Mouse (Mus musculus) forebrain, embryonic 14.5 days (tissue): ENCODE measurements around the gene Gm28305. TPM values are rescaled to one million over a fixed set of nuclear protein-coding genes. Genes with fewer than 3 reads are reported as not detected.

ENCODE experiments used
- ATAC-seq: fragments of 200-750 bp; cut with Nextera tagmentation; 2 replicates; pipeline ENCODE4 v1.8.0; 2017; ENCODE audit warnings: mild to moderate bottlenecking, moderate library complexity
- DNase-seq: peaks from one replicate; pipeline ENCODE4 v3.0.0-alpha.2; 2015; ENCODE audit warnings: low spot score
- H3K27ac ChIP-seq: fragments of 300-500 bp; sonication (generic); 2 replicates; pipeline ENCODE4 v1.5.1; 2014; ENCODE audit warnings: low read depth, mild to moderate bottlenecking, control low read depth, low read length, moderate library complexity
- H3K27me3 ChIP-seq: fragments of 300-500 bp; sonication (generic); replicated peaks from 2 replicates; pipeline ENCODE4 v1.6.1; 2014; ENCODE audit warnings: low read length, control low read depth, mixed read lengths; ENCODE audit not compliant: control insufficient read depth, insufficient read depth
- H3K36me3 ChIP-seq: fragments of 300-500 bp; sonication (generic); 2 replicates; pipeline ENCODE4 v1.6.1; 2014; ENCODE audit warnings: low read length, control low read depth; ENCODE audit not compliant: control insufficient read depth, insufficient read depth
- H3K4me1 ChIP-seq: fragments of 300-500 bp; sonication (generic); 2 replicates; pipeline ENCODE4 v1.6.1; 2014; ENCODE audit warnings: antibody characterized with exemption, low read length, control low read depth; ENCODE audit not compliant: control insufficient read depth, insufficient read depth
- H3K4me2 ChIP-seq: fragments of 300-500 bp; sonication (generic); 2 replicates; pipeline ENCODE4 v1.6.1; 2014; ENCODE audit warnings: mild to moderate bottlenecking, control low read depth, low read length
- H3K4me3 ChIP-seq: fragments of 300-500 bp; sonication (generic); 2 replicates; pipeline ENCODE4 v1.5.1; 2014; ENCODE audit warnings: low read depth, low read length, control low read depth
- H3K9ac ChIP-seq: fragments of 300-500 bp; sonication (generic); 2 replicates; pipeline ENCODE4 v1.6.1; 2014; ENCODE audit warnings: mild to moderate bottlenecking, low read length, control low read depth, moderate library complexity
- H3K9me3 ChIP-seq: fragments of 300-500 bp; sonication (generic); replicated peaks from 2 replicates; pipeline ENCODE4 v1.6.1; 2016; ENCODE audit warnings: low read length, control low read depth, mixed read lengths; ENCODE audit not compliant: control insufficient read depth
- WGBS: fragments of 180-500 bp; shearing (Covaris S2); extraction: QIAGEN DNeasy Blood & Tissue Kit; methylation state at CpG from one replicate; pipeline ENCODE4 v1.1.7; 2014; 5-methylcytosine and 5-hydroxymethylcytosine counted together
- polyA plus RNA-seq: library from polyadenylated mRNA; unstranded; fragments of >200 nt; fragmentation: Nextera tagmentation; extraction: Ambion mirVana; gene quantifications from 2 replicates; pipeline ENCODE4 v1.2.1, GENCODE M21; 2014

Gene Gm28305
- polyA plus RNA-seq, 1 experiment from 2014 or later = not detected

- H3K27ac ChIP-seq = no peak overlapping the region
- H3K4me1 ChIP-seq = no peaks in the 10 kb centered on the region
- H3K27me3 ChIP-seq = no peaks in the 10 kb centered on the region
- no peak for ATAC-seq
- no peaks in the 10 kb centered on the region for H3K9me3 ChIP-seq
- H3K4me3 ChIP-seq = no peak overlapping the region
- 88% methylated on average over 8 of the region's 8 CpGs for WGBS
- H3K9ac ChIP-seq = no peak overlapping the region
- peaks cover 8% of the 10 kb centered on the region; the same call in 1 of the 2 replicates for H3K36me3 ChIP-seq
- no peak overlapping the region for H3K4me2 ChIP-seq
- no peak for DNase-seq
Observed at GRCm38 (mm10) chr9:104034231-104034630, 6.2 kb upstream of the Gm28305 start.

DNA sequence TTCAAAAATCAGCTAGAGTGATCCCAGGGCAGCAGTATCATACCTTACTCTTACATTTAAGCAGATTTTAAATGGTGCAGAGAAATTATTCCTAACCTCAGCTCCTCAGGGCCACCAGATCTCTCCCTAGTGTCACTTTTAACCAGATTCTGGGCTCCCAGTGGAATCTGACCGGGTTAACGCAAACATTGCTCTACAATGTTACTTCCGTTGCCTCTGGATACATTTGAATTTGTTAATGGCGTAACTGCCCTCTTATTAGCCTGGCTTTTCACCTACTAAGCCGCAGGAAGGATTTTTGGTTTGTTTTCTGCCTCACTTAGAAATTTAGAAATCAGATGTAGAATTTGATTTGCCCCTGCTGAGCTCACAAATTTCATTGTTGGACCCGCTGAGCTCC, 5.7 kb upstream of the Gm28305 start:
- no peaks in the 10 kb centered on the region for H3K27me3 ChIP-seq
- no peak overlapping the region for H3K27ac ChIP-seq
- no peak overlapping the region for H3K9ac ChIP-seq
- no peak overlapping the region for H3K4me2 ChIP-seq
- ATAC-seq (no peak), DNase-seq (no peak)
- peaks cover 8% of the 10 kb centered on the region; the same call in 1 of the 2 replicates for H3K36me3 ChIP-seq
- H3K4me3 ChIP-seq = no peak overlapping the region
- no peaks in the 10 kb centered on the region for H3K4me1 ChIP-seq
- WGBS = 82% methylated on average over 6 of the region's 6 CpGs
- H3K9me3 ChIP-seq = no peaks in the 10 kb centered on the region

- DNase-seq (peak; percentile 76), ATAC-seq (no peak; the same call in 1 of the 2 replicates)
- H3K9ac ChIP-seq = no peak overlapping the region
- no peaks in the 10 kb centered on the region for H3K9me3 ChIP-seq
- H3K27ac ChIP-seq = no peak overlapping the region
- peaks cover 8% of the 10 kb centered on the region; the same call in 1 of the 2 replicates for H3K36me3 ChIP-seq
- H3K27me3 ChIP-seq = no peaks in the 10 kb centered on the region
- H3K4me1 ChIP-seq = no peaks in the 10 kb centered on the region
- H3K4me2 ChIP-seq = no peak overlapping the region
- no peak overlapping the region for H3K4me3 ChIP-seq
- 56% methylated on average over 24 of the region's 24 CpGs for WGBS
Observed at GRCm38 (mm10) chr9:104035261-104036015, 5.0 kb upstream of the Gm28305 start.

DNA sequence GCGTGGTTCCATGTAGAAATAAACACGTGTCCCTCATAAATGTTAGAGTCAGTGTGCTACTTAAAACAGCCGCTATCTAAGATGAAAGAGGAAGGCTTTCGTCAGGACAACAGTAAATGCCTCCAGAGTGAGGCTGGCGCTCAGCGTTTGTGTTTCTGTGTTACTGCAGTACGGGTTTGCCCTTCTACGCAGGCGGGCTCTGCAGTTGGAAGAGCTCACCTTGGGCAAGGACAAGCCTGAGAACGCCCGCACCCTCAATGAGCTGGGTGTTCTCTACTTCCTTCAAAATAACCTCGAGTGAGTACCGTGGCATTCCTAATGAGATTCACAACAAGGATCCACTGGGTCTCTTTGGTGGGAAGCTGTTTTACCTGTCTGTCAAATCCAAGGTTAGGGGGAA, 2.2 kb upstream of the Gm28305 start:
- no peaks in the 10 kb centered on the region for H3K9me3 ChIP-seq
- no peaks in the 10 kb centered on the region for H3K4me1 ChIP-seq
- no peaks in the 10 kb centered on the region for H3K27me3 ChIP-seq
- no peak overlapping the region for H3K4me2 ChIP-seq
- ATAC-seq (no peak), DNase-seq (no peak)
- peaks cover 8% of the 10 kb centered on the region; the same call in 1 of the 2 replicates for H3K36me3 ChIP-seq
- no peak overlapping the region for H3K9ac ChIP-seq
- H3K27ac ChIP-seq = no peak overlapping the region
- no peak overlapping the region for H3K4me3 ChIP-seq
- 92% methylated on average over 13 of the region's 13 CpGs for WGBS

- Histone ChIP-seq H3K27me3 (no peaks in the 10 kb centered on the region), H3K9me3 (no peaks in the 10 kb centered on the region), H3K27ac (no peak overlapping the region), H3K36me3 (peaks cover 8% of the 10 kb centered on the region; the same call in 1 of the 2 replicates), H3K4me1 (no peaks in the 10 kb centered on the region), H3K4me2 (no peak overlapping the region), H3K4me3 (no peak overlapping the region), H3K9ac (no peak overlapping the region)
- 94% methylated on average over 21 of the region's 21 CpGs for WGBS
- DNase-seq (no peak), ATAC-seq (no peak)
Observed at GRCm38 (mm10) chr9:104039031-104039695, 1.3 kb upstream of the Gm28305 start.

DNA sequence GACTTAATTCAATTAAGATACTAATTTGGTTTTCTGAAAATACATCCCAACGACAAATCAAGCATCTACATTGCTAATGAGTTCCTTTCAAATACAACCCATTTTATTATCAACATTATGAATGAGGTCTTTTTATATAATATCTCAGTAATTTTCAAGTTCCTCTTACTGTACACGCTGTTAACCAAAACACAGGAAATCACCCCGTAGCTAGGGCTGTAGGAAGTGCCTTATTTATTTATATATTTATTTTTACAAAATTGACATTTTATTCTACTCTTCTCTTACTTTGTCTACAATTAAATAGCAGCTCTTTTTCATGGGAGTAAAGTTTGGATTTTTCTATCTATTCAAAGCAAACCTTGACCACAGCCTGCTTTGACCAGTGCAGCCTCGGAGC, 720 bp upstream of the Gm28305 start:
- Histone ChIP-seq H3K36me3 (peaks cover 12% of the 10 kb centered on the region; the same call in 1 of the 2 replicates), H3K4me1 (no peaks in the 10 kb centered on the region), H3K9me3 (no peaks in the 10 kb centered on the region), H3K9ac (no peak overlapping the region), H3K4me3 (no peak overlapping the region), H3K27ac (no peak overlapping the region), H3K27me3 (no peaks in the 10 kb centered on the region), H3K4me2 (no peak overlapping the region)
- ATAC-seq (no peak), DNase-seq (no peak)
- WGBS = 88% methylated on average over 4 of the region's 4 CpGs

- H3K9ac ChIP-seq = no peak overlapping the region
- 87% methylated on average over 4 of the region's 4 CpGs for WGBS
Observed at GRCm38 (mm10) chr9:104043676-104044075, 3.2 kb downstream of the Gm28305 start.

GRCm38 (mm10) chr9:104051028-104051427, 10.6 kb downstream of the Gm28305 start:
- H3K4me2 ChIP-seq = no peak overlapping the region
- no peaks in the 10 kb centered on the region for H3K4me1 ChIP-seq
- H3K9ac ChIP-seq = no peak overlapping the region
- H3K27ac ChIP-seq = no peak overlapping the region
- H3K27me3 ChIP-seq = no peaks in the 10 kb centered on the region
- peaks cover 95% of the 10 kb centered on the region for H3K36me3 ChIP-seq
- ATAC-seq (no peak), DNase-seq (no peak)
- 90% methylated on average over 6 of the region's 6 CpGs for WGBS
- H3K4me3 ChIP-seq = no peak overlapping the region
- H3K9me3 ChIP-seq = no peaks in the 10 kb centered on the region

More at GRCm38 (mm10) chr9:104043676-104044075, 3.2 kb downstream of the Gm28305 start:
- H3K27me3 ChIP-seq = no peaks in the 10 kb centered on the region
- no peak for ATAC-seq
- H3K4me2 ChIP-seq = no peak overlapping the region
- peaks cover 34% of the 10 kb centered on the region for H3K36me3 ChIP-seq
- no peak overlapping the region for H3K4me3 ChIP-seq
- no peaks in the 10 kb centered on the region for H3K4me1 ChIP-seq
- no peak overlapping the region for H3K27ac ChIP-seq
- DNase-seq = no peak
- no peaks in the 10 kb centered on the region for H3K9me3 ChIP-seq
